Mouse (Mus musculus): ENCODE measurements around the gene Myh13.

Myh13 gene

DNA sequence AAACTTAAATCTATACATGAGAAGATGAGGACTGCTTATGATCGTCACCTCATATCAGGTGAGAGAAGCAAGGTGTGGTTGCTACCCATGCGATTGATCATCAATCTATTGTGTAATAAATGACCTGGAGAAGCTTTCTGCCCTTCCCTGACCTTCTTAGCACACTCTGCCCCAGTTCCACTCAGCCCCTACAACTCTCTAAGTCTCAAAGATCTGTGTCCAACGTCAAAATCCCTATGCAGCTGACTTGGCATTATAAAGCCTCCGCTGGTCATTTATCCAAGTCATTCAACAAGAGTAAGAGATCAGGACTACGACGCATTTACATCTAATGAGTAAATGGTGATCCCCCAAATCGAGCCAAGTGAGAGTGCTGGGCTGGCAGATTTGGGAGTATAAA, at the start of gene Myh13:
Myh13 (plus strand) TSS at position 301 of the 400 bp plus-strand sequence.
- DNase-seq (ENCODE audit: low spot score) = no peak

GRCm38 (mm10) chr11:67276601-67277174, 44.8 kb upstream of the Myh13 start, which contains the start of gene Myh8:
Myh8 (plus strand) TSS chr11:67277124.
- no peak for DNase-seq (ENCODE audit: low spot score)

- no peak for DNase-seq (ENCODE audit: low spot score)
These were observed 28.0 kb upstream of the Myh13 start for GRCm38 (mm10) chr11:67293440-67293839.

DNA sequence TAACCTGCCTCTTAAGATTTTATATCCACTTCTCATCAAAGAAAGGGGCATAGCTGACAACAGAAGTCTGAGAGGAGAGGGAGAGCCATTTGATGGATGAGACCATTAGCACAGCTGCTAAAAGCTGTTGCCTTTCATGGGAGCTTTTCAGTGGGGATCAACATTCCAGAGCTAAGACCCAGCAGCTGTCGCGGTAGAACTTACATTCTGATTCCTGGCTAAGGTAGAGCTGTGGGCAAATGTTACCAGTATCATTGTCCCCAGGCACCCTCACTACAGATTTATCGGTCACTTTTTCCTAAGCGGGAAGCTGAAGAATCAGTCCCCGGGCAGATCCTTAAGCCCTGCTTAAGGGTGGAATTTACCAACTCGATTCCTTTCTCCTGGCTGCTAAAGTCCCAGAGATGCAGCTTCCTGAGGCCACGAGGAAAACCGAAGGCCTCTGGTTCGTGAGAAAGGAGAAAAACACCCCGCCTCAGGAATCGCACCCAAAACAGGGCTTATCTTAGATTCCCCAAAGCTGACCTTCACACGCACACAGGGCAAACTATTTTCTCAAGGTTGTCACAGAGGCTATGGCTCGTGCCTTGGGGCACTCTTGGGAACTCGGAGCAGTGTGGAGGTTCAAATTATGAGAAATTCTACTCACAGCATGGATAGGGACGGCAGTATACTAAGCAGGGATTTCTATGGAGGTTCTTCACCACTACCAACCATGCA, 7.6 kb upstream of the Myh13 start:
- DNase-seq (ENCODE audit: low spot score) = no peak

- DNase-seq (ENCODE audit: low spot score) = no peak
These were observed 5.1 kb downstream of the Myh13 start for GRCm38 (mm10) chr11:67326536-67326935.

DNA sequence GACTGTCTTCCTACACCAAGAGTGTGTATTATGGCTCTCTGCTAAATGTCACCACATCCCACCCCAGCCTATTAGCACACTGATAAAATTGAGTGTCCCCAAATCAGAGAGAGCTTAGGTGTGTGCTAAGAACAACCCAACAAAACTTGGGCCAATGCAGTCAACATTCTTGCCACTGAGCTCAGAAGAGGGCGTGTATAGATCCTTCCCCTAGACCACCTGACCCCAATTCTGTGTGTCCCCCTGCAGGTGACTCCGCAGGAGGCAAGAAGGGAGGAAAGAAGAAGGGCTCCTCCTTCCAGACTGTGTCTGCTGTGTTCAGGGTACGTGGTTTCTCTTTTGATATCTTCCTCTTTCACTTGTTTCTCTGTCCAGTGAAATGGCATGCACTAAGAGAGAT, 23.1 kb downstream of the Myh13 start:
- no peak for DNase-seq (ENCODE audit: low spot score)

DNA sequence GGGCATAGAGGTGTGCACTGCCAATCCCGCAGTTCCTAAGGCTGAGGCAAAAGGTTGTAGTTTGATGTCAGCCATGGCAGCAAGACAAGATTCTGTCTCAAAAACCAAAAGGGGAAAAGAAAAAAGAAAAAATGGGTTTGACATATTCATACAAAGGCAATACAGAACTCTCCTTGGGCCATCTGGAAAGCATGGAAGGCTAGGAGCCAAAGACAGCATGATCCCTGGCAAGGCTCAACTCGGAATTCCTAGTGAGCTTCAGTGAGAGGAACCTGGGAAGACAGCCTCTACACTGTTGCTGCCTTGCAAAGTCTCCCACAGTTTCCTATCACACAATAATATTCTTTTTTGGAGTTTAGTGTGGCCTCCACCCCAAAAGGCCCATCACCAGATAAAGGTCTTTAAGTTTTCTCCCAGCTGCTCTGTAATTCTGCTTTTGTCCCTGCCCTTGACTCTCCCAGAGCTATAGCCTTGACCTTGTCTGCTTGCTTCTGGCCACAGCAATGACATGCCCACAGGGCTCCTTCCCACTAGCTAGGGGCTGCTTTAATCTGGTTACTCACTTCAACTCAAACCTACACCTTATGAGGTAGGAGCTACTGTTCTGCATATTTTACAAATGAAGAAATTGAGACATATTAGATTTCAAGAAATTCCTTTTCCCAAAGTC, 23.9 kb downstream of the Myh13 start:
- peak; percentile 38 for DNase-seq (ENCODE audit: low spot score)

- DNase-seq (ENCODE audit: low spot score) = peak; percentile 32
These were observed 24.4 kb downstream of the Myh13 start for GRCm38 (mm10) chr11:67345856-67346236.

DNA sequence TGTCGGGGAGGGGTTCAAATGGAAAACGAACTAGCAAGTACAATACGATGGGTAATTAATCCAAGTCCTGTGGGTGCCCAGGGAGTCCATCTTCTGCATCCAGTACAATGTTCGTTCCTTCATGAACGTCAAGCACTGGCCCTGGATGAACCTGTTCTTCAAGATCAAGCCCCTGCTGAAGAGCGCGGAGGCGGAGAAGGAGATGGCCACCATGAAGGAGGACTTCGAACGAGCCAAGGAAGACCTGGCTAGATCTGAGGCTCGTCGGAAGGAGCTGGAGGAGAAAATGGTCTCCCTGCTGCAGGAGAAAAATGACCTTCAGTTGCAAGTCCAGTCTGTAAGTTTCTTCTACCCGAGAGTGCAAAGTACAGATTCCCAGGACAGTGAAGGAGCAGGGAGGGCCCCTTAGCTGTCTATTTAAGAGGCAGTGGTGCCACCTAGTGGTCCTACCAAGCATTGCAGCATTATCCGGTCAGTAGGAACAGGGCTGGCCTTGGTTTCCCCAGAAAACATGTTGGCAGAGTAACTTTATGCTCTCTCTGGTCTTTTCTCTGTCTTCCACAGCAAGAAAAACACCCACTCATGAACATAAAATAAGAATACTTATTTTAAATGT, 28.8 kb downstream of the Myh13 start:
- peak; percentile 72 for DNase-seq (ENCODE audit: low spot score)

GRCm38 (mm10) chr11:67353011-67353410, 31.6 kb downstream of the Myh13 start:
- DNase-seq (ENCODE audit: low spot score) = no peak

GRCm38 (mm10) chr11:67358031-67358430, 36.6 kb downstream of the Myh13 start:
- no peak for DNase-seq (ENCODE audit: low spot score)

DNA sequence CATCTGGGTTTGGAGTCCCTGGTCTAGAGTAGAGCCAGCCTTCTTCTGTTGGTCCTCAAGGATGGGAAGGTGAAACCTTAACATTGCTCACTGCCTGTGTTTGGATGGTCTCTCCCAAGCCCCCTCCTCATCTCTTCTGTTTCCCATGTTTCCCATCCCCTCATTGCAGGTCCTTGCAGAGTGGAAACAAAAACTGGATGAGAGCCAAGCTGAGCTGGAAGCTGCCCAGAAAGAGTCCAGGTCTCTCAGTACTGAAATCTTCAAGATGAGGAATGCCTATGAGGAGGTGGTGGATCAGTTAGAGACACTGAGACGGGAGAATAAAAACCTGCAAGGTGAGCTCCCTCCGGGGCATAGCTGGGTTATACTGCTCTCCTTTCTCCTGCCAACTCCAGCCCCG, 40.8 kb downstream of the Myh13 start:
- no peak for DNase-seq (ENCODE audit: low spot score)

DNA sequence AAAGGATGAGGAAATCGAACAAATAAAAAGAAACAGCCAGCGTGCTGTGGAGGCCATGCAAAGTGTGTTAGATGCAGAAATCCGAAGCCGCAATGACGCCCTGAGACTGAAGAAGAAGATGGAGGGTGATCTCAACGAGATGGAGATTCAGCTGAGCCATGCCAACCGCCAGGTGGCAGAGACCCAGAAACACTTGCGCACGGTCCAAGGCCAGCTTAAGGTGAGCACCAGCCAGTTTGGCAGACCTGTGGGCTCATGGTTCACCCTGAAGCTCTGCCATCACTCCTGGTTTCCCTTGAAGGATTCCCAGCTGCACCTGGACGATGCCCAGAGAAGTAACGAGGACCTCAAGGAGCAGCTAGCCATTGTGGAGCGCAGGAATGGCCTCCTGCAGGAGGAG, 43.1 kb downstream of the Myh13 start:
- DNase-seq (ENCODE audit: low spot score) = no peak

DNA sequence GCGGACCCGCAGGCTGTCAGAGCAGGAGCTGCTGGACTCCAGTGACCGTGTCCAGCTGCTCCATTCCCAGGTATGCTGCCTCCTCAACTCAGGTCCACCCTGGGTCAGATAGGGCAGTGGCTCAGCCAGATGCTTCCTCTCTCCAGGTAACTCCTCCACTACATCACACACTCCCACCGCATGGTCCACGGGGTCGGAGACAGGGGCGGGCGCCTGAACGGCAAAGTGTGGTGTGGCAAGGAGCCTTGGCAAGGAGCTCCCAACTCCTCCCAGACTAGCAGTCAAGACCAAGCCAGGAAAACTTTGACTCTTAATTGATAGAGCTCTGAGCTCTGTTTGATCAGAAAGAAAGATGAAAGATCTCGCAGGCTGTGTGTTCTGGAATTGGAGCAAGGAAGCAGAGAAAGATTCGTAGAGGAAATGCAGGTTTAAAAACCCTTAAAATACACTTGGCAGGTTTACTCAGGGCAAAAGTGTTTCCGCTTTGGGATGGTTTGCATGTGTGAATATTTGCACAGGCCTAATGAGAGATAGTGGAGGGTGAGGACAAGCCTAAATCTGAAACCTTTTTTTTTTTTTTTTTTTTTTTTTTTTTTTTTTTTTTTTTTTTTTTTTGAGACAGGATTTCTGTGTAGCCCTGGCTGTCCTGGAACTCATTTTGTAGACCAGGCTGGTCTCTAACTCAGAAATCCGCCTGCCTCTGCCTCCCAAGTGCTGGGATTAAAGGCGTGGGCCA, 43.7 kb downstream of the Myh13 start:
- no peak for DNase-seq (ENCODE audit: low spot score)

DNA sequence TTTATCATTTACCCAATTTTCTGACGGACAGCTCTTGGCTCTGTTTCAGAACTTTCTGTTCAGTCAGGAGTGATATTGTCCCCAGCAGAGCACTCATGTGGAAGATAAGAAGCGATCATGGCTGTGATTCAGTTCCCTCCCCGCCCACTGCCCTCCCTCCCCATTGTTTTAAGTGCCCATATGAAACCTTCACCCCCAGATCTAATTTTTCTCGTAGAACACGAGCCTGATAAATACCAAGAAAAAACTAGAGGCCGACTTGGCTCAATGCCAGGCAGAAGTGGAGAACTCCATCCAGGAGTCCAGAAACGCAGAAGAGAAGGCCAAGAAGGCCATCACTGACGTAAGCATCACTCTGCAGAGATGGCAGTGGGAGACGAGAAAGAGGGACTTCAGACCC, 45.5 kb downstream of the Myh13 start:
- no peak for DNase-seq (ENCODE audit: low spot score)

DNA sequence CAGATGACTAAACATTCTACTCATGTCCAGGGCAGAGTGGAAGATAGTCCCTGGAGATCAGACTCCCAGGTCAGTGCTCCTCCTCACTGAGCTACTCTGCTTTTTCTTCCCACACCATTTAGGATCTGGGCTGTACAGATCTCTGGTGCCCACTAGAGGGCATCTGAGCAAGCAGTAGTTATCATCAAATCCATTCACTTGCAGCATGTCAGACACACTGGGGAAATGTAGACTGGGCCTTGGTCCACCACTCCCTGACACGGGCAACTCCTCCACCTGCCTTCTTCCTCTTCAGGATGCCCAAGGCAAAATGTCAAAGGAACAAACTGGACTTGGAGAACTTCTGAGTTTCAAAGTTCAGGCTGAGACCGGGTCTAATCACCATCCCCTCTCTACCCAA, 51.9 kb downstream of the Myh13 start:
- DNase-seq (ENCODE audit: low spot score) = no peak

DNA sequence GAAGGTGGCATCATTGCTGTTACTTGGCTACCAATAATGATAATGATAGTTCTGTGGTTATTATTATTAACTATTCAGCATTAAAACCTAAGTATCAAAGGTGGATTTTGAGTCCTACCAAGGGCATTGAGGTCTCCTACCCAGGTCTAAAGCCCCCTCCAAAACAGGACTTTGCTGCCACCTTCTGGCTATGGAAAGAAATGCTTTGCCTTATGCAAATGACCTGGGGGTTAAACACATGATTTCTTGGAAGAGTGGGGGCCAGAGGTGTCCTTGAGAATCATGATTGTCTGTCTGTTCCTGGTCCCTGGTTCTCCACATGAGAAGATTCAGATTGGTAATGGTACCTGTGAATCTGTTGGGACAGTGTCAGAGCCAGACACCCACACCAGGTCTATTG, 54.9 kb downstream of the Myh13 start:
- no peak for DNase-seq (ENCODE audit: low spot score)

GRCm38 (mm10) chr11:67379703-67380510, 58.4 kb downstream of the Myh13 start:
- no peak for DNase-seq (ENCODE audit: low spot score)

GRCm38 (mm10) chr11:67381833-67382232, 60.4 kb downstream of the Myh13 start:
- no peak for DNase-seq (ENCODE audit: low spot score)

GRCm38 (mm10) chr11:67384653-67385052, 63.2 kb downstream of the Myh13 start:
- DNase-seq (ENCODE audit: low spot score) = no peak

GRCm38 (mm10) chr11:67386815-67387415, 65.5 kb downstream of the Myh13 start:
- DNase-seq (ENCODE audit: low spot score) = no peak
